Mouse (Mus musculus) embryo, embryonic 10 days (tissue): ENCODE measurements around the gene Vdr.
A peak's percentile ranks its signal among the peaks of the same experiment; 100 is the strongest.
"Not testable (repeated sequence)": the region's sequence is repeated elsewhere in the genome, so short reads cannot be mapped to it uniquely, and the experiment has no call there.

ENCODE experiments used
- DNase-seq: peaks from one replicate; pipeline ENCODE4 v3.0.0-alpha.2; 2015; ENCODE audit warnings: low spot score

The Vdr gene

DNA sequence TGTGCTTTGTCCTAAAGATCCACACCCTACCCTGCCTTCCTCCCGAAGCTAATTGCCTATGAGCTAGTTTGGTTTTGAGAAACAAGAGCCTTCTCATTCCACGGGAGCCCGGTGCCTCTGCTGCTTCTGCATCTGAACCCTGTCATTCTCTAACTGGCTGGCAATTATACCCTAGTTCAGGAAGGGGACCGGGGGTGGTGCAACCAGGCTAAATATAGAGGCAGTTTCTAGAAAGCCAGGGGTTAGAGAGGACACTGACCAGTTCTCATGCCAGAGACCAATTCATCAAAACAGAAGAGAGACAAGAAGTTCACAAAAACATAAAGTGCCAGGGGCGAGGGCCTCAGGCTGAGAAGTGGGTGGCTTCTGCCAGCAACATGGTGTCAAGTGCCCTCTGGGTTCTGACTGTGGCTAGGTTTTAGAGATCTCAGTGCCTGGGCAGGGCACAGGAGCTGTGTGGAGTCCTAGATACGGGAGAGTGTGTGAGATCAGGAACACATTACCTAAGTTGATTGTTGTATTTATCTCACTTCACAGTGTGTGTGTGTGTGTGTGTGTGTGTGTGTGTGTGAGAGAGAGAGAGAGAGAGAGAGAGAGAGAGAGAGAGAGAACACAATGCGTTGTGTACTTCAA, 31.6 kb downstream of the Vdr start:
- no peak for DNase-seq

DNA sequence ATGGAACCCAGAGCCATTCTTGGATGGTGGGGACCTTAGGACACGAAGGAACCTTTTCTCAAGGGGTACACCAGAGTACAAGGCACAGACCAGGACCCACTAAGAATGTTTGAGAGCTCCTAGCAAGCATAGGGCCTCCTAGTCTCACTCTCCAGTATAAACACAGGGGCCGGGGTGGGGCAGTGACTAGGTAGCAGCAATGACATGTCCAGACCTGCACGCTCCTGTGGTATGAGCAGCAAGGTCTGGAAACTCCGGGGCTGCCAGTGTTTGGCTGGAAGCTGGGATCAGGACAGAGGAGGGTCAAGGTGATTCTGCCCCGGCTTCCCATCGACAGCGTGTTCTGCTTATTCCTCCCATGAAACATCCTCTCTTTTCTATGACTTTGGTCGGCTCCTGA, 34.6 kb downstream of the Vdr start:
- no peak for DNase-seq

DNA sequence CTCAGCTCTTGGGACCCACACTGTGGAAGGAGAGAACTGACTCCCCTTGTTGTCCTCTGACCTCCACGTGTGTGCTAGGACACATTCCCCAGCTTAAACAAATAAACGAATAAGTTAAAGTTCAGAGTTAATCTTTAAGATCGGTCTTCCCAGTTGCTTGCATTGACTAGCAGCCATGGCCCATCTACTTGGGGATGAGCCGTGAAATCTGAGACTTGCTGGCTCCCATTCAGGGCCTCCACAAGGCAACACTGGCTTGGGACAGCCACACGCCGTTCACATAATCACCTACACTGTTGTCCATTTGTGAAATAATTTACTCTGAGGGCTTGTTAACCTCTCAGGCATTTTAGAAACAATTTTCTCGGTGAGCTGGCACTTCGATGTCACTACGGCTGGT, 36.7 kb downstream of the Vdr start:
- DNase-seq, result no peak

DNA sequence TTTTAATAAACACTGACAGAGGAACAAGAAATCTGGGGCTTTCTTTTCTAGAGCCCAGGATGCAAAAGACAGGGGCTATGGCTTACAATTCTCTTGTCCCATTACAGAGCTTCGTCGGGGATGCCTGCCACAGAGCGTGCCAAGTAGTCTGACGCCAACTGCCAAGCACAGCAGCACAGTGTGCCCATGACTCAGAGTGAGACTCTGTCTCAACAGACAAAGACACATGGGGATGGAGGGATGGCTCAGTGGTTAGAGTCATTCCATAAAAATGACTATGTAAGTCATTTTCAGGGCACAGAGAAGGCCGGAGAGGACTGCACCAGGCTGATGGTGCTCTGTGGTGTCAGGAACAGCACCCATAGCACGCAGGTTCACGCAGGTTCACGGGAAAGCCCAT, 38.3 kb downstream of the Vdr start:
- DNase-seq, result no peak

DNA sequence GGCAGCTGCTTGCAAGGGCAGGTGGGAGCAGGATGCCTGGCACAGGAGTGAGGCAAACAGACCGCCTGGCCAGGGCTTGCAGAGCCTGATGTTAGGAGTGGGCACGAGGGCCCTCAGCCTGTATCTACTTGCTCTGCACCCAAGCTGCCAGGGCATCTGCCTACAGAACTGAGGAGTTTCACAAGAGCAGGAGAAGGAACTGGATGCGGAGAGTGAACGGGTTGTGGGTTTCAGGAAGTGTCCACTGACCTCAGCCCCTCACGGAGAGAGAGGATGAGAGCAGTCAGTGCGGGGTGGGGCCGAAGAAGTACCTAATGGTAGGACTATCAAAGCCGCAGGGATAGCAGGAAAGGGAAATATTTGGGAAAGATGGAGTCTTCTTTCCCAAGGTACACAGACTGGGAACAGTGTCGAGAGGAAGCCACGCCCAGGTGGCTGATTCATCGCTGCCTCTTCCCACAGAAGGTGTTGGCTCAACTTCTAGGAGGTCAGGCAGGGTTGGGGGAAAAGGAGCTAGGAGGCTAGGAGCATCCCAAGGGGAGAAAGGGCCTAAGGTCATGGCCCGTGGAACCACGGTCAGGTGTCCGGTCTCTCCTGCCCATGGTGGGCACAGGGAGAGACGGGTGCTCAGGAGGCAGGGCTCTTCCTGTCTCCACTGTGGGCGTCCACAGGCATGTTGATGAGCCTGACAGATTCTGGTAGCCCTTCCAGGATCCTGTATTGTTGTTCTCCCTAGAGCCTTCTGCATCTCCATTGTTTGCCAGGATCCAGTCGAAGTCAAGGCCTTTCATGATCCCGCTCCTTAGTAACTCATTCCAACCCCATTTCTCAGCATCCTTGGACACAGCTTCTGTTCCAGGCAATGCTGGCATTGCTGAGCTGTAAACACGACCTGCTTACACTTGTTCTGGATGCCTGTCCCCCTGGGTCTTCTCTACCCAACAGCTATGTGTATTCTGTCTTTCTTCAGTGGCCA, 39.1 kb downstream of the Vdr start:
- no peak for DNase-seq

DNA sequence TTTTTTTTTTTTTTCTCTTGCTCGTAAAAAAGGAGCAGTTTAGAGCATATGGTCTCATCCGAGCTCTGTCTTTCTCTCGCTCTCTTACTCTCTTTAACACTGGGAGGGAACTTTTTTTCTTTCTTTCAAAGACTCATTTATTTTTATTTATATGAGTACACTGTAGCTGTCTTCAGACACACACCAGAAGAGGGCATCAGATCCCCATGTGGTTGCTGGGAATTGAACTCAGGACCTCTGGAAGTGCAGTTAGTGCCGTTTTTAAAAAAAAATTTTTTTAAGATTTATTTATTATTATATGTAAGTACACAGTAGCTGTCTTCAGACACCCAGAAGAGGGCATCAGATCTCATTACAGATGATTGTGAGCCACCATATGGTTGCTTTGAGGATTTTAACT, 40.3 kb downstream of the Vdr start:
- not testable (repeated sequence) for DNase-seq

DNA sequence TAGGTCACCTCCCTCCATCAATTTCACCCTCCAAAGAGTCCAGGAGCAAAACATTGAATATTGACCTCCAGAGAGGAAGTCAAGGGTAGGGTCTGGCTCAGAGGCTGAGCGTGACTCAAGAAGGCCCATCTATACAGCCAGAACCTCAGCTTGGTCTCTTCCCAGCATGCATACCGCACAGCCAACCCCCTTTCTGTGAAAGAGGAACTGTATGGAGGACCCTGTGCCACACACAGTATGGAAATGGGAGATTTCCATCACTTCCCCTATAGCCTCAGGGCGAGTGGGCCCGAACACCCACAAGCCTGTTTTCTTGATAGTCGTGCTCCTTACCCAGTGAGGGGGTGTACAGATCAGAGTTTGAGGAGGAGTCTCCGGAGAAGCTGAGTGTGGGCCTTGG, 41.4 kb downstream of the Vdr start:
- no peak for DNase-seq

DNA sequence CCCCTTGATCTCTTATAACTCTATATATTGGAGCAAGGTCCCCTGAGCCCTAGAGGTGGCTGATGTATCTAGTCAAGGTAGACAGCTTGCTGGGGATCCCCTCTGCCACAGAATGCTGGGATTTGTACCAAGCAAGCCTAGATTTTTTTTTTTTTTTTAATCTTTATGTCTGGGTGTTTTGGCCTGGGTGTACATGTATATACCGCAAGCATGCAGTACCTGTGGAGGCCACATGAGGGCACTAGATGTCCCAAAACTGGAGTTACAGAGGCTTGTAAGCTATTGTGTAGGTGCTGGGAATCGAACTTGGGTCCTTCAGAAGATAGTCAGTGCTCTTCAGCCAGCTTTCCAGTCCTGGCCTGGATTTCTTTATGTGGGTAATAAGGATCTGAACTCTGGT, 44.4 kb downstream of the Vdr start:
- no peak for DNase-seq

DNA sequence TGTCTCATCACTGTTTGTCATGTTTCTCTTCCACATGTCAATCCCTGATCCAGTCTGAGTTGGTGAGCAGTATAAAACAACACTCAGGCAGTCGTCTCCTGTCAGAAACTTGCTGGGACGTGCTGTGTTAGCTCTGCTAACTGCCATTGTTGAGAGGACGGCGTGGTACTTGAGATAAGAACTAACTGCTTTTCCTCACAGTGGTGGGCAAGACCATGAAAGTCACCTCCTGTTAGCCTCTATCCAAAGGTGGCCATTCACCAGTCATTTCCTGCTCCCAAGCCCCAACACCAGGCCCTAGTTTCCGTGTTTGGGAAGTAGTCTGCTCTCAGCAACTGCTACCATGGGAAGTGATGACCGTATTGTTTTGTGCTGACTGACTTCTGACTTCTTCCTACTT, 45.3 kb downstream of the Vdr start:
- no peak for DNase-seq

DNA sequence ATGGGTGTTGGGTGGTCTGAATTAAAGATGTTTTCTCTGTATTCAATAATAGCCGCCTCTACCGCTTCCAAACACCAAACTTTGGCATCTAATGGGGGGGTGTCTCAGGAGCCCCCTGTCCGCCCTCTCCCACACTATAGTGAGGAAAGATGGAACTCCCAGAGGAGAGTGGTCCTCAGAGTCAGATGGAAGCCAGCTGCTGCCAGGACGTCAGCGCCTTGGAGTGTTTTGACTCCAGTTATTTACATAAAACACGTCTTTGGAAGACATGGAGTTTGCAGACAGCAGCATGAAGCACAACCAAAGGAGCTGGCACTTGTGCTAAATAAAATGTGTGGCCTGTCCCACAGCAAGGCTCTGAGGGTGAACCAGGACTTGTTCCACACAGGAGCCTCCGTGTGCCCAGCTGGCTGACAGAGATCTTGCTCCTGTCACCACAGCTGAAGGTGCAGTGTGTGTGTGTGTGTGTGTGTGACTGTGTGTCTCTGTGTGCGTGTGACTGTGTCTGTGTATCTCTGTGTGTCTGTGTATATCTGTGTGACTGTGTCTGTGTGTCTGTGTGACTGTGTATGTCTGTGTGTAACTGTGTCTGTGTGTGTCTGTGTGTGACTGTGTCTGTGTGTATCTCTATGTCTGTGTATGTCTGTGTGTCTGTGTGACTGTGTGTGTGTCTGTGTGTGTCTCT, 45.9 kb downstream of the Vdr start:
- no peak for DNase-seq

DNA sequence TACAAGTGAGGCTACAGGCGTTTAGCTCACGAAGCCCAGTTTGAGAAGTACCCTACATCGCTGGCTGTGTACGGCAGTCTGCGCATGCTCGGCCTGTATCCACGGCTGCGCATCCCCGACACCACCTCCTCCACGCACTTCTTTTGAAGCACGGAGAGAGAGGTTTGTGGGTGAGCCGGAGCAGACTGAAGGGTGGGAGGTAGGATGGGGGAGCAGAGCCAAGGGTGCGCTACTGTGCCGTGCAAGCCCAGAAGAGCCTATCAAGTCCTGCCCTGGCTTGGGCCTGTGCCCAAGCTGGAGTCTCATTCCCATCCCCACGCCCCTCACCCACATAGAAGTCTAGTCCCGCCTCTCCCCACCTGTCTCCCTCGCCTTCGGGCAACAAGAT, 46.9 kb downstream of the Vdr start:
- no peak for DNase-seq

DNA sequence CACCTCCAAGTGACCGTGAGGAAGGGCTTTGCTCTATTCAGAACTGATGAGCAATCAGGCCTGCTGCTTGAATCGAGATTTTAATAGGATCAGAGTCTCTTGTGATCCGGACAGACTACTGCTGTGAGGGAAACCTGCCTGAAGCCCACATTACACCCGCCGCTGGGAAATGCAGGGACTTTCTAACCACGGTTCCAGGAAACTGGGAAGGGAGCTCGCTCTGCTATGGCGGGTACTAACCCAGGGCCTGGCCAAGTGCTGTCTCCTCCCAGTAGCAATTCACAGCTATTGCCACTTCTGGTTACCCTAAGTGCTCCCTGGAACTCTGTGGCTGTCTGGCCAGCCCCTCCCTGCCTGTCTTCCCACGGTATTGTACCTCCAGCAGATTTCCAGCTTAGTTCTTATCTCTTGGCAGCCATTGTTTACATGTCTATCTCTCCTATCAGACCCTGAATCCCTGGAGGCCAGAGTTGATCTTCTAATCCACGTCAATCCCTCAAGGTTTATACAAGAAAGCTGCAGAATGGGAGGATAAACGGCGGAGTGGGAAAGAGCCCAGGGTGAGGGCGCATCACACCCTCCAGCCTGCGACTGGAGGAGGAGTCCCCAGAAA, 47.4 kb downstream of the Vdr start:
- DNase-seq, result no peak

DNA sequence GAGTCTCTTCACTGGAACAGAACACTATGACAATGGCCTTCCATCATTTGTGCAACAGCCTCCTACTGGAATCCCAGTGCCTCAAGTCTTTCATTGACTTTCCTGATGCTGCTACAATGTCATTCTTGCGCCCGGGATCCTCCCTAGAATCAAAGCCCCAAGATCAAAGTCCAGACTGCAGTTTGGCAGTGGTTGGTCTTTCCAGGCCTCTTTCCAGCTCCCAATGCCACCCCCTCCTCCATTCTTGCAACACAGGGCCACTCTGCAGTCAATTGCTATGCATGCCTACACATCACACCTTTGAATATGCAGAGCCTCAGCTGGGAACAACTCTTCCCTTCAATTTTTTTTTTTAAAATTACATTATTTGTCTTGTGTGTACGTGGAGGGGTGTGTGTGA, 50.1 kb downstream of the Vdr start:
- no peak for DNase-seq

DNA sequence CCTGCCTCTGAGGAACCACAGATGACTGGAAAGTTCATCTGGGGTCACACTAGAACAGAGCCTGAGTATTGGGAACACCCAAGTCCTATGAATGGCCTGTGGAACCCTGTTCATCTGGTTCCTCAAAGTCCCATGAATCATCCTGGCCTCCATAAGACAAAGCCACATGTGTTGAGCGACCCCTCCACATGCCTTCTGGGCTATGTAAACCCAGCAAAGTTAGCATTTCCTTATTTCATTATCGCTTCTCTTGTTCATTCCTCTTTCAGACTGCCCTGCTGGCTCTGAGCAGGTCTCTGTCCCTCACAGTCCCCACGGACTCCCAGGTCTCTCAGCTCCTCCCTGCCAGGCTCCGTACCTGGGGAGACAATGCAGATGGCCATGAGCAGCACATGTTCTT, 52.0 kb downstream of the Vdr start:
- DNase-seq, result no peak

DNA sequence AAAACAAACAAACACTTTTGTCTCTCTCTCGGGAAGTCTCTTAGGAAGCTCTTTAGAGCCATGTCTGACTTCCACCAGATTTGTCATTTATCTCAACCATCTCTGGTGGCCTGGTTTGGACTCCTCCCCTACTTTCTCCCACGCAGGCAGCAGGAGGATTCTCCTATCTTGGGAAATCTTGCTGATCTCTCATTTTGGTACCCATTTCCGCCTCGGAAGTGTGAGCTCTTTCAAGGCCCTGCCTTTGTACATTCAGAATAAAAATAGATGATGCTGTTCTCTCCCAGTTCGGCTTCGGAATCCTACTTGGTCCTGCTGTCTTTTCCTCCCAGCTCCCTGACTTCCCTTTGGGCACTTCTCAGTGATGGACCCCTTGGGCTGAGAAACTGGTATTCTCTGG, 55.9 kb downstream of the Vdr start:
- DNase-seq, result no peak

DNA sequence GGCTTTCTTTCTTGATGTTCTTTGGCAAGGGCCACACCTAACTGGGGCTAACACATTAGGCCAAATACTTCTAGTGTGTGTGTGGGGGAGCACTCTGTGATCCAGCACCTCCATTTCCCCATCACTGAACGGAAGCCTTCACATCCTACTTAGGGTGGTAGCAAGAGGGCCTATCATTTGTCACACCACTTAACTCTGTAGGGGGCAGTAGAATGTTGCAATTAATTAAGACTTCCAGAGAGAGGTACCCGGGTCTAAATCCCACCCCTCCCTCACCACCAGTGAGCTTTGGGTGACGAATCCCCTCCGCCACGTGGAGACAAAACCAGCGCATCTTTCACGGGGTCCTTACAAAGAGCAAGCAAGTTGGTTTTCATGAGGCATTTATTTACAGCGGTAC, 56.4 kb downstream of the Vdr start:
- no peak for DNase-seq

DNA sequence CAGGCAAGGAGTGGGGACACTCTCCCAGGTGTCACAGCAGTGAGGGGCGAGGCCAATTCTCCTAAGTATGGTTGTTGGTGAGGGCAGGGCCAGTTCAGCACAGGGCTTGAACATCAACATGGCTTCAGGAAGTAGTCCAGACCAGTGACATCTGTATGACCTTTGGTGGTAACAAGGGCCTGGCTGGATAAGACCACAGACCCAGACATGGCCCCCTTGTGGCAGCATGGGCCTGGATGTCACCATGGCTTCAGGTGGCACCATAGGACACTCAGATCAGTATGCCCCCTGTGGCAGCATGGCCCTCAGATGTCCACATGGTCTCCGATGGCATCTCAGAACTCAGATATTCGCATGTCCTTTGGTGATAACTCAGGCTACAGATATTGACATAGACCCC, 58.1 kb downstream of the Vdr start:
- DNase-seq, result no peak

DNA sequence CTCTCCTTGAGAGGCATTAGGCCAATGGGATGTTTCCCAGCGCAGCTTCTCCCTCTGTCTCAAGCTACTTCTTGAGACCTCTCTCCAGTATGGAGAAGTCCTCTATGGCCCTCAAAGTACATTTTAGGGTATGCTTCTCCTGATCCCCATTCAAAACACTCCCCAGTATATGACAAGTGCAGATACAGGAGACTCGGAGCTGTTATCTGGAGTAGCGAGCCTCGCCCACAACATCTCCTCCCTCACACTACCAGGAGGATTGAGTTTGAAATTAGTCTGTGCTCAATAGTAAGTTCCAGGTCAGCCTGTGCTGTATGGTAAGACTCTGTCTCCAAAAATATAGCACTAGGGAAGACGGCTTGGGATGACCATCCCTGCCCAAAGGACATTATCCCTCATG, 59.4 kb downstream of the Vdr start:
- DNase-seq, result no peak

DNA sequence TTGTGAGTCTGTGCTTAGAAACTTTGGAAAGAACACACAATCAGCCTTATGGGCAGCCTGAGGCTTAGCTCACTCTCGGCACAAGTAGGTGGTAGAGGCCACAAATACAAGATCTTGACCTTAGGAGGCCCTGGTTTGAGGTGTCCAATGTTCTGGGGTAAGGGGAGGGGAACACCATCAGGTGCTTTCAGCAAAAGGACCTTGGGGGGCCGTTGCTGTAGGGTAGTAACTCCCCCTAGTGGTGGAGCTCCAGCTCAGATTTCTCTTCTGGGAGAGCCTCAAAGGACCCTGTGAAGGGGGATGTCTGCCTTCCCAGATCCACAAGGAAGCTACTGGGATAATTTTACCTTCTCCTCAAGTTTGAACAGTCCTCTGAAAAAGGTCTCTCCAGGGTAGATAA, 60.0 kb downstream of the Vdr start:
- peak; percentile 59 for DNase-seq

DNA sequence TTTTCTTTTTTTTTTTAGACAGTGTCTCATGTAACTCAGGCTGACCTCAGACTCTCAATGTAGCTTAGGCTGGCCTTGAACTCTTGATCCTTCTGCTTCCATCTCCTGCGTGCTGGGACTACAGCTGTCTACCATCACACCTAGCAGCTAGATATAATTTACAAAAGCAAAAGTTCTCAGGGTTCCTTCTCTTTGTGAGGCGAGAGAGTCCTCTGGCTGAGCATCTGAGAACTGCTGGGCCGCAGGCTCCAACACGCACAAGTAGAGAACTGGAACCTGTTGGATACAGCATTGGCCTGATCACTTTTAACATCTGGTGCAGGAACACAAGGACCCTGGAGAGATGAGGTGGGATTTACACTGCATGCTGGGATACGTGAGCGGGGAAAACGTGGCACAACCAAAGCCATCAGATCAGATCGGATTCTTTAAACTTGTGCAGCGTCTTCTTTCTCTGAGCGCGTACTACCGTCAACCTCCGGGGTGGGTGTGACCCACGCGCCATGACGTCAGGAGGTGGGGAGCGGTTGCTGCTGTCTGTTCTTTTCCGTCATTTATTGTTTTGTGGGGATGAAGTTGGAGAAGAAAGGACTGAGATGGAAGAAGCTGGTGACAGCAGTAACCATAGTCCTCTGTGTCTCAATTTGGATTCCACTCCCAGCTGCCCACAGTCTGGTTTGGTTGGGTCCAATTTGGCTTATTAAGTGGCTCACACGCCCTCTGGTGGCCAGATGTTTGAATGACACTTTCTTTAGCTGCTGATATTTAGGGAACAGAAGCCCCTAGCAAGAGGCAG, 61.1 kb downstream of the Vdr start:
- DNase-seq, result peak; percentile 96

DNA sequence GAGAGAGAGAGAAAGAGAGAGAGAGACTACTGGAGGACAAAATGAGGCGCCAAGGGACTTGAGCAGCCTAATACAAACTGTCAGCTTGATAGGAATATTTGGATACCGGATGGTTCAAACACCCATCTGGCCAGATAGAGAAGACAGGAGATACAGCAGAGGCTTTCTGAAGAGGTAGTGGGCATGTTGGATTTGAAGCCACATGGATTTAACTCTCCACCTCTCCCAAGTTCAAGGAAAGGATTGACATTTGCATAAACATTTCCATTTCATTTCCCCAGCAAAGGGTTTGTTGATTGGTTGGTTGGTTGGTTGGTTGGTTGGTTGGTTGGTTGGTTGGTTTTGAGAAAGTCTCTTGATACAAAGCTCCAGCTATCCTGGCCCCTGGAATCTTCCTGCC, 62.6 kb downstream of the Vdr start:
- DNase-seq, result no peak

DNA sequence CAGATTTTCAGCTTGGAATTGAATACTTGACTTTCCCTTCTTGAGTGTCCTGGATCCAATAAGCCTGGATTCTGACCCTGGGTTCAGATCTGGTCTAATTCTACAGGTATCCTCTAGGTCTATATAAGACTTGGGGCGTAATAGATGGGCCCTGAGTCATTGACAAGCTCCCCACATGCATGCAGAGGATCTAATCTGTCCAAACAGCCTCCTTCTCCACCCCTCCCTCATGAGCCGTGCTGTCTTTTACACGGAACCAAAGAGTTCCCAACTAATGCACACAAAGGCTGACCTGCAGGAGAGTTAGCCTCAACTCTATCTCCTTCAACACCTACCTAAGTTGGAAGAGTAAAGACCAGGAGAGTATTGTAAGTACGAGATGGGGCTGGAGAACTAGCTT, 63.1 kb downstream of the Vdr start:
- no peak for DNase-seq
